Mouse (Mus musculus) liver, embryonic 15.5 days (tissue): ENCODE results near the gene Scn2a. TPM values are rescaled to one million over a fixed set of nuclear protein-coding genes. Genes with fewer than 3 reads are reported as not detected.
"Not testable (repeated sequence)": the region's sequence is repeated elsewhere in the genome, so short reads cannot be mapped to it uniquely, and the experiment has no call there.

Experiments
- ATAC-seq: fragments of 200-750 bp; cut with Nextera tagmentation; 2 replicates; pipeline ENCODE4 v1.8.0; 2017; ENCODE audit warnings: moderate number of reproducible peaks, mild to moderate bottlenecking, moderate library complexity; ENCODE audit not compliant: insufficient read depth
- H3K27ac ChIP-seq: fragments of 300-500 bp; sonication (generic); replicated peaks from 2 replicates; pipeline ENCODE4 v1.5.1; 2015; ENCODE audit warnings: mild to moderate bottlenecking, inconsistent platforms
- H3K27me3 ChIP-seq: fragments of 300-500 bp; sonication (generic); 2 replicates; pipeline ENCODE4 v1.6.1; 2015; ENCODE audit warnings: mild to moderate bottlenecking, inconsistent platforms
- H3K36me3 ChIP-seq: fragments of 300-500 bp; sonication (generic); replicated peaks from 2 replicates; pipeline ENCODE4 v1.6.1; 2015; ENCODE audit warnings: moderate library complexity, mild to moderate bottlenecking, inconsistent platforms
- H3K4me1 ChIP-seq: fragments of 300-500 bp; sonication (generic); replicated peaks from 2 replicates; pipeline ENCODE4 v1.6.1; 2015; ENCODE audit warnings: inconsistent platforms
- H3K4me2 ChIP-seq: fragments of 300-500 bp; sonication (generic); 2 replicates; pipeline ENCODE4 v1.6.1; 2015; ENCODE audit warnings: moderate library complexity, mild to moderate bottlenecking, inconsistent platforms
- H3K4me3 ChIP-seq: fragments of 300-500 bp; sonication (generic); replicated peaks from 2 replicates; pipeline ENCODE4 v1.5.1; 2015; ENCODE audit warnings: mild to moderate bottlenecking, inconsistent platforms
- H3K9ac ChIP-seq: fragments of 300-500 bp; sonication (generic); 2 replicates; pipeline ENCODE4 v1.6.1; 2015; ENCODE audit warnings: moderate library complexity, mild to moderate bottlenecking, inconsistent platforms
- H3K9me3 ChIP-seq: fragments of 300-500 bp; sonication (generic); replicated peaks from 2 replicates; pipeline ENCODE4 v1.6.1; 2016; ENCODE audit warnings: inconsistent platforms
- WGBS: fragments of 180-500 bp; shearing (Covaris S2); methylation state at CpG from one replicate; pipeline ENCODE4 v1.1.7; 2015; ENCODE audit warnings: mixed read lengths; ENCODE audit not compliant: insufficient replicate concordance; 5-methylcytosine and 5-hydroxymethylcytosine counted together
- polyA plus RNA-seq: library from polyadenylated mRNA; unstranded; fragments of >200 nt; fragmentation: Nextera tagmentation; extraction: Ambion mirVana; gene quantifications from 2 replicates; pipeline ENCODE4 v1.2.1, GENCODE M21; 2015

Gene Scn2a
- polyA plus RNA-seq, 1 experiment from 2014 or later = 0.12 TPM

- Histone ChIP-seq H3K4me1 (no peaks in the 10 kb centered on the region), H3K4me2 (no peak overlapping the region), H3K4me3 (no peak overlapping the region), H3K9ac (no peak overlapping the region), H3K27me3 (no peaks in the 10 kb centered on the region), H3K36me3 (no peaks in the 10 kb centered on the region), H3K9me3 (no peaks in the 10 kb centered on the region), H3K27ac (no peak overlapping the region)
- no peak for ATAC-seq
- WGBS = 74% methylated on average over 3 of the region's 3 CpGs
Measured at GRCm38 (mm10) chr2:65701175-65701574, 80.6 kb downstream of the Scn2a start.

- no peaks in the 10 kb centered on the region for H3K4me1 ChIP-seq
- H3K4me2 ChIP-seq = no peak overlapping the region
- H3K27ac ChIP-seq = no peak overlapping the region
- H3K9ac ChIP-seq = no peak overlapping the region
- no peak for ATAC-seq
- no peak overlapping the region for H3K4me3 ChIP-seq
- H3K27me3 ChIP-seq = no peaks in the 10 kb centered on the region
- 72% methylated on average over 6 of the region's 6 CpGs for WGBS
- no peaks in the 10 kb centered on the region for H3K36me3 ChIP-seq
- H3K9me3 ChIP-seq = no peaks in the 10 kb centered on the region
Measured at GRCm38 (mm10) chr2:65722219-65722800, 101.7 kb downstream of the Scn2a start.

GRCm38 (mm10) chr2:65745400-65745799 lies 124.8 kb downstream of the Scn2a start:
- Histone ChIP-seq H3K9ac (no peak overlapping the region), H3K4me3 (no peak overlapping the region), H3K27ac (no peak overlapping the region), H3K36me3 (no peaks in the 10 kb centered on the region), H3K27me3 (no peaks in the 10 kb centered on the region), H3K9me3 (no peaks in the 10 kb centered on the region), H3K4me1 (no peaks in the 10 kb centered on the region), H3K4me2 (no peak overlapping the region)
- ATAC-seq = no peak
- 61% methylated on average over 5 of the region's 5 CpGs for WGBS

GRCm38 (mm10) chr2:65782442-65782841 lies 161.9 kb downstream of the Scn2a start:
- 54% methylated on average over 7 of the region's 7 CpGs for WGBS
- no peaks in the 10 kb centered on the region for H3K9me3 ChIP-seq
- no peaks in the 10 kb centered on the region for H3K27me3 ChIP-seq
- H3K4me1 ChIP-seq = no peaks in the 10 kb centered on the region
- no peak for ATAC-seq
- no peak overlapping the region for H3K9ac ChIP-seq
- no peak overlapping the region for H3K4me2 ChIP-seq
- no peak overlapping the region for H3K27ac ChIP-seq
- H3K36me3 ChIP-seq = no peaks in the 10 kb centered on the region
- no peak overlapping the region for H3K4me3 ChIP-seq

GRCm38 (mm10) chr2:65783392-65783791 lies 162.8 kb downstream of the Scn2a start:
- Histone ChIP-seq H3K4me1 (no peaks in the 10 kb centered on the region), H3K27me3 (no peaks in the 10 kb centered on the region), H3K9ac (no peak overlapping the region), H3K9me3 (no peaks in the 10 kb centered on the region), H3K36me3 (no peaks in the 10 kb centered on the region), H3K4me3 (no peak overlapping the region), H3K4me2 (no peak overlapping the region), H3K27ac (no peak overlapping the region)
- WGBS = 60% methylated on average over 2 of the region's 2 CpGs
- no peak for ATAC-seq

GRCm38 (mm10) chr2:65792516-65792915 lies 171.9 kb downstream of the Scn2a start:
- H3K9ac ChIP-seq = no peak overlapping the region
- WGBS = 16% methylated on average over 3 of the region's 3 CpGs
- no peak overlapping the region for H3K27ac ChIP-seq
- H3K27me3 ChIP-seq = no peaks in the 10 kb centered on the region
- peaks cover 15% of the 10 kb centered on the region for H3K9me3 ChIP-seq
- H3K36me3 ChIP-seq = no peaks in the 10 kb centered on the region
- no peak overlapping the region for H3K4me3 ChIP-seq
- ATAC-seq = no peak
- peak overlapping the region; percentile 32 for H3K4me2 ChIP-seq
- peaks cover 2% of the 10 kb centered on the region; the same call in 1 of the 2 replicates for H3K4me1 ChIP-seq

GRCm38 (mm10) chr2:65793593-65793992 lies 173.0 kb downstream of the Scn2a start:
- H3K4me3 ChIP-seq = no peak overlapping the region
- H3K27me3 ChIP-seq = no peaks in the 10 kb centered on the region
- H3K4me2 ChIP-seq = no peak overlapping the region
- peaks cover 15% of the 10 kb centered on the region for H3K9me3 ChIP-seq
- WGBS = 77% methylated on average over 2 of the region's 2 CpGs
- no peak overlapping the region for H3K27ac ChIP-seq
- no peak for ATAC-seq
- H3K9ac ChIP-seq = no peak overlapping the region
- H3K36me3 ChIP-seq = no peaks in the 10 kb centered on the region
- peaks cover 2% of the 10 kb centered on the region; the same call in 1 of the 2 replicates for H3K4me1 ChIP-seq

GRCm38 (mm10) chr2:65801054-65801709 lies 180.6 kb downstream of the Scn2a start:
- peak overlapping the region; percentile 55 for H3K4me2 ChIP-seq
- H3K9me3 ChIP-seq = peaks cover 5% of the 10 kb centered on the region
- 0 out of 2 replicates have a peak overlapping the region, but pooled peaks have one; percentile 37 for H3K9ac ChIP-seq
- H3K27me3 ChIP-seq = no peaks in the 10 kb centered on the region
- H3K4me1 ChIP-seq = peaks cover 34% of the 10 kb centered on the region
- WGBS = 41% methylated on average over 1 of the region's 1 CpGs
- peak; percentile 99 for ATAC-seq
- peak overlapping the region; percentile 90 for H3K27ac ChIP-seq
- H3K4me3 ChIP-seq = no peak overlapping the region
- no peaks in the 10 kb centered on the region for H3K36me3 ChIP-seq

- no peaks in the 10 kb centered on the region for H3K36me3 ChIP-seq
- H3K4me1 ChIP-seq = peaks cover 23% of the 10 kb centered on the region
- no peak overlapping the region for H3K4me3 ChIP-seq
- ATAC-seq = peak; percentile 62; the same call in 1 of the 2 replicates
- no peak overlapping the region for H3K9ac ChIP-seq
- no peaks in the 10 kb centered on the region for H3K9me3 ChIP-seq
- 70% methylated on average over 6 of the region's 6 CpGs for WGBS
- H3K4me2 ChIP-seq = no peak overlapping the region
- H3K27ac ChIP-seq = no peak overlapping the region
- peaks cover under 1% of the 10 kb centered on the region; the same call in 1 of the 2 replicates for H3K27me3 ChIP-seq
Measured at GRCm38 (mm10) chr2:65806556-65806955, 186.0 kb downstream of the Scn2a start.

- H3K9me3 ChIP-seq, H3K4me2 ChIP-seq, H3K27ac ChIP-seq, H3K36me3 ChIP-seq, H3K4me1 ChIP-seq, ATAC-seq, H3K9ac ChIP-seq, H3K4me3 ChIP-seq: not testable (repeated sequence)
- 79% methylated on average over 6 of the region's 6 CpGs for WGBS
- peaks cover 11% of the 10 kb centered on the region; the same call in 1 of the 2 replicates for H3K27me3 ChIP-seq
Measured at GRCm38 (mm10) chr2:65811203-65811602, 190.6 kb downstream of the Scn2a start.
